Mouse (Mus musculus): ENCODE results near the gene Ddx39.

DNA sequence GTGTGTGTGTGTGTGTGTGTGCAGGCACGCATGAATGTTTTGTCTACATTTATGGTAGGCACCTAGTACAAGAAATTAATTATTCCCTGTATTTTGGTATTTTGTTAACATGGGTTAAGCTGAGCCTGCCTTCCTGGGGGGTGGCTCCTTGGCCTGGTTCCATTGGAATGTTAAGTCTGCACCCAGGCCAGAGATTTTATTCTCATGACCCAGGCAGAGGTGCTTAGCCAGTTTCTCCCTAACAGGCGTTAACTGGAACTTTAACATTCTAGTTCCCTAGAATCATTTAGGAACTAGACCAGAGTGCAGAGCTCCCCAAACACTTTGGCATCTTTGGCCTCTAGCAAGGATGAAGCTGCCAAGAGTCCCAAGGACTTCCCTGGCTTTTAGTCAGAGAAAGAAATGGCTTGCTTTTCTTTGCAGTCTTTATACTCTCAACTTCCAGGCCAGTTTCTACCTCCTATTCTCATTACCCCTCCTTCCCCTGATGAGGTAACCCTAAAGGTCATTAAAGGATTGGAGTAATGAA, 44.3 kb downstream of the Ddx39 start:
- TF ChIP-seq CTCF (IDR thresholded peaks at IDR 0.05; ENCODE audit: low read depth) = no peak
- no peak for TF ChIP-seq EP300 (IDR thresholded peaks at IDR 0.05; ENCODE audit: low read depth)

Measured in liver, embryonic 14.5 days (tissue).